Mouse (Mus musculus) neutrophil, adult 5-6 weeks (primary cell): ENCODE measurements around the gene Zfp654. TPM values are rescaled to one million over a fixed set of nuclear protein-coding genes. Genes with fewer than 3 reads are reported as not detected.

Source experiments
- total RNA-seq: library from RNA; stranded (forward); fragments of 200-1000 nt; gene quantifications from 2 replicates; pipeline ENCODE4 v1.2.3, GENCODE M21; 2017

The Zfp654 gene
- total RNA-seq, 1 experiment from 2014 or later: 21.5 TPM

Other genes with a start within 250 kb of the Zfp654 start
- gene Csnka2ip, start 249.2 kb downstream of the Zfp654 start, total RNA-seq: not detected in 2 replicates
- gene 4930453N24Rik, start 80.5 kb downstream of the Zfp654 start, total RNA-seq: 24.7 and 27.4 TPM in 2 replicates
- 102 and 103 TPM in 2 replicates for gene Cggbp1, start 344 bp upstream of the Zfp654 start, total RNA-seq